Mouse (Mus musculus): ENCODE results near the gene Gm21188.
"Not testable (repeated sequence)": the region's sequence is repeated elsewhere in the genome, so short reads cannot be mapped to it uniquely, and the experiment has no call there.

GRCm38 (mm10) chr13:120052085-120052484 lies at the start of gene Gm21188:
- not testable (repeated sequence) for TF ChIP-seq CTCF, POLR2A (IDR thresholded peaks at IDR 0.05; ENCODE audit: insufficient read depth, low read depth, low read length)

All from olfactory bulb, adult 2 months (tissue).